Mouse (Mus musculus): Measurements from ENCODE around the gene Cwc27. TPM values are rescaled to one million over a fixed set of nuclear protein-coding genes. Genes with fewer than 3 reads are reported as not detected.

The Cwc27 gene
- polyA plus RNA-seq (2016; fragmentation: Nextera tagmentation; extraction: Ambion mirVana): 34.1 and 35.5 TPM in 2 replicates

DNA sequence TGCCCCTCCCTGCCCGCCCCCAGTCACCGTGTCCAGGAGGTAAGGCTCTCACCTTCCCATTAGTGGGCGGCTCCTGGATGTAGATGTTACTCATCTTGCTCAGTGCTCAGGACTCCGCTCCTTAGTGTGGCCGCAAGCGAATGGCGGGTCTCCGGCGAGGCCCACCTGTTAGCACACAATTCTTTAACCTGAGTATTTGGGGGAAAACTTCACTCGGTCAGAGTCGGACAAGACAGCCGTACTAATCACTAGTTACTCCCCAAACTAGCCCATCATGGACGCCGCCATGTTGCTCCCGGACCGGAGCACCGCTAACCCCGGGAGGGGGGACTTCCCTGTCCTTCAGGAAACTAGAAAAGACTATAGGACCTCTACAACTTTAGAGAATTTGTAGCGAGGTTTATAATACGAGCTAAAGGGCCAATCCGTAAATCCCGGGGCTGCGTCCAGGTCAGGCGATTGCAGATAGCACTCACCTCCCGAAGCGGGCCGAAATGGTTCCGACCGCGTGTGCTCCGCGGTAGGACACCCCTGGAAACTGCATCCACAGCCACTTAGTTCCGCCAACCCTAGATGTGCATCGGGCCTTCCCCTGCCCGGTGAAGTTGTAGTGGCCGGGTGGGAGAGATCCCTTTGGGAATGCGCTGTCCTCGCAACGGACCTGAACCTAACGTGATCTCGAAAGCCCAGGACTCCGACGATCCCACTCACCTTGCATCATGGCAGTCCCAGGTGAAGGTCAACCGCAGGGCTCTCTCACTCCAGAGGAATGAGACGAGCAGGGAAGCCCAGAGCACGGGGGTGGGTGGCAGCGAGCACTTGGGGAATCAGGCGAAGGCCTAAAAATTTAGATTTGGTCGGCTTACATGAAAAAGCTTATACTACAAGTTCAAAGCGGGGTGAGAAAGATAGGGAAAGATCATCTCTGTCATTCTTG lies at the start of gene Cwc27:
Gene Cwc27 (minus strand): TSS at position 508 of the 937 bp plus-strand sequence.
- under 1% methylated on average over 50 of the region's 50 CpGs for WGBS
- DNase-seq (ENCODE audit: low spot score): peak; percentile 85
- no peaks in the 10 kb centered on the region for H3K27me3 ChIP-seq (ENCODE audit: low read depth, poor library complexity, severe bottlenecking)
- H3K9me3 ChIP-seq (replicated peaks): no peaks in the 10 kb centered on the region
- peak within 1 kb of the TSS; percentile 76 for H3K4me3 ChIP-seq
- peaks cover 9% of the 10 kb centered on the region; the same call in 1 of the 2 replicates for H3K36me3 ChIP-seq
- peak within 1 kb of the TSS; percentile 98 for H3K27ac ChIP-seq (replicated peaks)
- peaks cover 27% of the 10 kb centered on the region for H3K4me1 ChIP-seq

DNA sequence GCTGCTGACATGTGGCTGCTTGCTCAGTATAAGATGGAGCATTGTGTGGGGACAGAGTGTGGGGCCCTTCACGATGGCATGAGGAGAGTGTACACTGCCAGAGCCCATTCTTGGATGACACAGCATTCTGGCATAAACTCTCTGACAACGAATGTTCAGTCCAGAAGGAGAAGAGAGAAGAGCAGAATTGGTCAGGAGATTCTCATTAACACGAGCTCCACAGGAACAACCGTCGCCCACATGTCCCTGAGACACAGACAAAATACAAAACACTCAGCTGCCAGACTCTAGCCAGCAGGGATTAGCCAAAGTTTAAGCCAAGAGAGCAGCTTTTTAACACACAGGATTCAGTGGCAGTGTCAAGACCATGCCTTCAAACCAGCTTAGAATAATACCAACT lies 49.8 kb upstream of the Cwc27 start:
- peaks cover 35% of the 10 kb centered on the region for H3K27me3 ChIP-seq (ENCODE audit: low read depth, poor library complexity, severe bottlenecking)
- H3K4me3 ChIP-seq: no peak overlapping the region
- H3K9me3 ChIP-seq (replicated peaks): no peaks in the 10 kb centered on the region
- peaks cover 12% of the 10 kb centered on the region for H3K4me1 ChIP-seq
- WGBS: 84% methylated on average over 5 of the region's 5 CpGs
- H3K27ac ChIP-seq (replicated peaks): no peak overlapping the region
- H3K36me3 ChIP-seq: no peaks in the 10 kb centered on the region
- DNase-seq (ENCODE audit: low spot score): no peak

DNA sequence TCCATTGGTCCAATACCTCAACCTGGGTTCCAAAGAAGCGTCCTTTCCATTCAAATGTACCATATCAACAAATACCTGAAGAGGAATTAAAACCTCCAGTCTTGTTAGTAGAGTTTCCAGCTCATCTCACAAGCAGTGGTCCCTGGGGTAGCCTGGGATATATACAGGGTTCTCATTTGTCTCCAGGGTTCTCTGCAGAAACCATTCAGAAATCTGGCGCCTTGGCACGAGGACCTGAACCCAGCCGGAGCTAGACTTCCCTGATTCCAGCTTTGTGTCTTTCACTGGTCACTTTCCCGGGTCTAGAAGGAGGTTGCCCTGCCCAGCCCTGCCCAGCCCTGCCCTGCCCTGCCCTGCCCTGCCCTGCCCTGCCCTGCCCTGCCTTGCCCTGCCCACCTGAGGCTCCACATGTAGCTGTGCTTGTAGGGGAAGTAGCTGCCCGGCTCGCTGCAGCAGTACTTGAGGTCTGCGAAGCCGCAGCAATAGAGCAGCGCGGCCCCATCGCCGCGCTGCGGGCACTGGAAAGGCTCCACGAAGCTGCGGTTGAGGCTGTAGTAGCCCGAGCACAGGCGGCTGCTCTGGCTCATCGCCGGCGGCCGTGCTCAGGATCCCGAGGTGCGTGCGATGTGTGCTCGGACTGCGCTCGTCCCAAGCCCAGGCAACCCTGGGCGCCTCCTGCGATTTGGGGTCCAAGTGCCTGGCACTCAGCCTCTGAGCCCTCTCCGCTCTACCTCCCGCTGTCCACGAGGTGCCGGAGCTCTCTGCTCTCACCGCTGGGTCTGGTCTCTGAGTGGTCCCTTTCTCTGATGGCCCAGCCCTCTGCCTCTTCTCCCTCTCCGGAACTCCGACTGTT lies 46.4 kb upstream of the Cwc27 start, which contains the start of gene Shisal2b:
Gene Shisal2b (minus strand): TSS at position 767 of the 853 bp plus-strand sequence.
- Histone ChIP-seq H3K27ac (replicated peaks) (peak within 1 kb of the TSS; percentile 79), H3K27me3 (ENCODE audit: low read depth, poor library complexity, severe bottlenecking) (peaks cover 37% of the 10 kb centered on the region), H3K4me1 (peaks cover 12% of the 10 kb centered on the region), H3K4me3 (peak within 1 kb of the TSS; percentile 64), H3K36me3 (no peaks in the 10 kb centered on the region), H3K9me3 (replicated peaks) (no peaks in the 10 kb centered on the region)
- DNase-seq (ENCODE audit: low spot score): peak; percentile 60
- 5% methylated on average over 38 of the region's 38 CpGs for WGBS

DNA sequence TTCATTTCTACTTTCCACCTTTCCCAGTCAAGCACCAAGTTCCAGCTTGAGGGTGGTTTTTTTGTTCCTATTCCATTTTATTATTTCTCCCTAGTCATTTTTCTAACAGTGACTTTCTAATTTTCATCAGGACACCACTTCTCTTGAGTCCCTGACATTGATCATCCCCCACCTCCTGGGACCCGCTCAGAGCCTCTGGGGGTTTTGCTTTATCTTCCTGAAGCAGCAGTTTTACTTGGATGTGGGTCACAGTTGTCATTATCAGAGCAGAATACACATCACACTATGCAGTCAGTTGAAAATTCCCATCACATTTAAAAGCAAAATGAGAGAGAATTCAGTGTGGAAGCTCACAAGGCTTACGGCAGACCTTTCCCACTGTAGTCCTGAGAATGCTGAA lies 36.7 kb upstream of the Cwc27 start:
- no peaks in the 10 kb centered on the region for H3K9me3 ChIP-seq (replicated peaks)
- no peaks in the 10 kb centered on the region for H3K4me1 ChIP-seq
- H3K27me3 ChIP-seq (ENCODE audit: low read depth, poor library complexity, severe bottlenecking): no peaks in the 10 kb centered on the region
- H3K27ac ChIP-seq (replicated peaks): no peak overlapping the region
- no peaks in the 10 kb centered on the region for H3K36me3 ChIP-seq
- 84% methylated on average over 2 of the region's 2 CpGs for WGBS
- no peak overlapping the region for H3K4me3 ChIP-seq
- no peak for DNase-seq (ENCODE audit: low spot score)

DNA sequence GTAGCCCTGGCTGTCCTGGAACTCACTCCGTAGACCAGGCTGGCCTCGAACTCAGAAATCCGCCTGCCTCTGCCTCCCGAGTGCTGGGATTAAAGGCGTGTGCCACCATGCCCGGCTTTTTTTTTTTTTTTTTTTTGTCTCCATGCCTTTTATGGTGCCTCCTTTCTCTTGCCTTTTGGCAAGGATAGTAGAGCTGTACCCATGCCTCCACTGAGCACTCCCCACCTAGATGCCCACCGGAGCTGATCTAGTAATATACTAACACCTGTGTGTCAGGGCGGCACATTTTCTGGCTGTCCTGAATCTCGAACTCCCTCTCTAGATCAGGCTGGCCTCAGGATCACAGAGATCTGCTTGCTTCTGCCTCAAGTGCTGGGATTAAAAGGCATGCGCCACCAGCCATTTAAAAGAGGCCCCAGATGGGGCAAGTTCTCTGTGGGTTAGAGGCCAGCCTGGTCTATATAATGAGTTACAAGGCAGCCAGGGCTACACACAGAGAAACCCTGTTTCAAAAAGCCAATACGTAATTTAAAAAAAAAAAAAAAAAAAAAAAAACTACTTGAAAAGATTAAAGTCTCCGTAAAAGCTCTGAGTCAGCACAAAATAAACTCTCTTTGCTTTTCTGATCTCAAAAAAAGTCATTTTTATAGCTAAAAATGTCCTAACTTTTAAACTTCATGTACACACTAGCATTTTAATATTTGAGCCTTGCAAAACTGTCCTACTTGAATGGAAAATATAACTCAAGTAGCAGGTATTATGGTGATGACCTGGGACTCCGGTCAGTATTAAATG lies 26.6 kb upstream of the Cwc27 start:
- Histone ChIP-seq H3K4me3 (no peak overlapping the region), H3K9me3 (replicated peaks) (no peaks in the 10 kb centered on the region), H3K36me3 (peaks cover 5% of the 10 kb centered on the region), H3K27me3 (ENCODE audit: low read depth, poor library complexity, severe bottlenecking) (no peaks in the 10 kb centered on the region), H3K27ac (replicated peaks) (no peak overlapping the region), H3K4me1 (no peaks in the 10 kb centered on the region)
- WGBS: 94% methylated on average over 9 of the region's 13 CpGs
- no peak for DNase-seq (ENCODE audit: low spot score)

DNA sequence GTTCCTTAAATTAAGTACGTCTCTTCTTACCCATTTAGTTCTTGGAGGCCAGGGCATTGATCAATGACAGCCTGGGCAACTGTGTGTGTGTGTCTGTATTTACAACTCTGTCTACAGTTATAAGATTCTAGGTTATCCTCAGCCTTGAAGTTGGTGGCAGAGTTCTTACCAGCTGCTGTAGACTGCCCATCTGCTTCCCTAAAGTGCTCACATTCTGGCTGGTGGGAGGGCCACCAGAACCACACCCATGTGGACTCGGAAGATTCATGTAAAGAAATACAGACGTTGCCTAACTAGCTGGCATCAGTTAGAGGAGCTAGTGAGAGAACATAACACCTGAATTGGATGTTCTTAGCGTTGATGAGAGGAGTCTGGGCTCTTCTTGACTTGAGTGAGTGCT lies 25.0 kb upstream of the Cwc27 start:
- 80% methylated on average over 4 of the region's 4 CpGs for WGBS
- Histone ChIP-seq H3K9me3 (replicated peaks) (no peaks in the 10 kb centered on the region), H3K27me3 (ENCODE audit: low read depth, poor library complexity, severe bottlenecking) (no peaks in the 10 kb centered on the region), H3K36me3 (peaks cover 20% of the 10 kb centered on the region), H3K4me3 (no peak overlapping the region), H3K27ac (replicated peaks) (no peak overlapping the region), H3K4me1 (no peaks in the 10 kb centered on the region)
- DNase-seq (ENCODE audit: low spot score): no peak

DNA sequence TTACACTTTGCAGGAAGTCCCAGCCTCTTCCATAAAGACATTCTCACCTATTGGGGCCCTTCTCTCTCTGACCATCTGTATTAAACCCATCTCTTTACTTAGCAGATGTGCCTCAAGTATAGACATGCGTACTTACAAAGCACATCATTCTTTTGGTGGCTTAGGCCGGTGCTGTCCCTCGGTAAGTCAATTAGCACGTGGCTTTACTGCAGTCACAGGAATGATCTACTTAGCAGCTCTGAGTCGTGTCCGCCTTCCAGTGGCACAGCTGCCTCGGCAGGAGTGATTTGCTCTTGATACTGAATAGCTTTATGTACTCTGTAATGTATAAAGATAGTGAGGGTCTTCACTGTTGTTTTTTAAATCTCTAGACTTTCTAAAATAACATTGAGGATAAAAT lies 20.7 kb upstream of the Cwc27 start:
- DNase-seq (ENCODE audit: low spot score): no peak
- Histone ChIP-seq H3K36me3 (peaks cover 55% of the 10 kb centered on the region), H3K27me3 (ENCODE audit: low read depth, poor library complexity, severe bottlenecking) (no peaks in the 10 kb centered on the region), H3K9me3 (replicated peaks) (no peaks in the 10 kb centered on the region), H3K4me3 (no peak overlapping the region), H3K4me1 (no peaks in the 10 kb centered on the region), H3K27ac (replicated peaks) (no peak overlapping the region)
- 77% methylated on average over 7 of the region's 7 CpGs for WGBS

DNA sequence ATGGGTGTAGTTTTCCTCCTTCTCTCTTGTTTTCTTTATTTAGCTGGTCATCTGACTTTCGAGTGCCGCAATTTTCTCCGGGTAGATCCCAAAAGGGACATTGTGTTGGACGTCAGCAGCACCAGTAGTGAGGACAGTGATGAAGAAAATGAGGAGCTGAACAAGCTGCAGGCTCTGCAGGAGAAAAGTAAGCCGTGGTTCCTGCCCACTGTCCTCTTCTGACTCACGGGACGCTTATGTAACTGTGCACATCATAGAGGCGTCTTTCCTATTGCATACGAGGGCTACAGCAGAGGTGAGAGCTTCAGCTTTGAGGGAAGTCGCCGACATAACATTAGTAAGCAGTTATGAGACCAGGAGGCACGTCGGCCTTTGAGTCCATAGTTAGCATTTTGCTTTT lies 15.9 kb upstream of the Cwc27 start:
- peaks cover 88% of the 10 kb centered on the region for H3K36me3 ChIP-seq
- H3K27me3 ChIP-seq (ENCODE audit: low read depth, poor library complexity, severe bottlenecking): no peaks in the 10 kb centered on the region
- H3K4me1 ChIP-seq: no peaks in the 10 kb centered on the region
- H3K27ac ChIP-seq (replicated peaks): no peak overlapping the region
- WGBS: 94% methylated on average over 13 of the region's 13 CpGs
- peaks cover 5% of the 10 kb centered on the region; the same call in 1 of the 2 replicates for H3K9me3 ChIP-seq (replicated peaks)
- H3K4me3 ChIP-seq: no peak overlapping the region
- no peak for DNase-seq (ENCODE audit: low spot score)

GRCm38 (mm10) chr13:104825470-104825869 lies 8.5 kb upstream of the Cwc27 start:
- peaks cover 13% of the 10 kb centered on the region; the same call in 1 of the 2 replicates for H3K9me3 ChIP-seq (replicated peaks)
- H3K4me1 ChIP-seq: peaks cover 10% of the 10 kb centered on the region
- DNase-seq (ENCODE audit: low spot score): no peak
- H3K27ac ChIP-seq (replicated peaks): no peak overlapping the region
- 86% methylated on average over 2 of the region's 2 CpGs for WGBS
- H3K4me3 ChIP-seq: no peak overlapping the region
- H3K36me3 ChIP-seq: peaks cover 62% of the 10 kb centered on the region
- H3K27me3 ChIP-seq (ENCODE audit: low read depth, poor library complexity, severe bottlenecking): no peaks in the 10 kb centered on the region

DNA sequence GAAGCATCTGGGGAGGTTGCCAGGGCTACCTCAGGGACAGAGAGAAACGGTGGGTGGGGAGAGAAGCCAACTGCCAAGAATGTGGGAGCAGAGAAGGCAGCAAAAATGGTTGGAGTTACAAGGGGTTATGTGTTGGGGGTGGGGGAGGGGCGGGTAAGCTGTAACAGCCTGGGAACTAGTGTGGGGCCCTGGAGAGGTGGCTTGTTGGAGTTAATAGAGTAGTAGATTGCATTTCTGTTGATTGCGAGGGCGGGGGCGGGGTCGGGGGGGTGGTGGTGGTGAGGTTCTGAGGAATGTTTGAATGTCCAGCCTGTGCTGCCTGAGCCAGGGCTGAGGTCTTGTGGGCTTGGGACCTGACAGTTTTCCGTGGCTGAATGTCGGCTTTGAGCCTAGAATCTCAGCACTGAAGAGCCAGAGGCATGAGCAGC lies 5.5 kb upstream of the Cwc27 start:
- Histone ChIP-seq H3K27me3 (ENCODE audit: low read depth, poor library complexity, severe bottlenecking) (no peaks in the 10 kb centered on the region), H3K4me1 (peaks cover 24% of the 10 kb centered on the region), H3K36me3 (peaks cover 35% of the 10 kb centered on the region), H3K27ac (replicated peaks) (peak overlapping the region; percentile 46; the same call in 1 of the 2 replicates), H3K4me3 (no peak overlapping the region), H3K9me3 (replicated peaks) (peaks cover 5% of the 10 kb centered on the region; the same call in 1 of the 2 replicates)
- DNase-seq (ENCODE audit: low spot score): peak; percentile 23
- 38% methylated on average over 8 of the region's 8 CpGs for WGBS

GRCm38 (mm10) chr13:104821908-104822307 lies 5.0 kb upstream of the Cwc27 start:
- Histone ChIP-seq H3K27ac (replicated peaks) (no peak overlapping the region), H3K9me3 (replicated peaks) (peaks cover under 1% of the 10 kb centered on the region; the same call in 1 of the 2 replicates), H3K4me3 (no peak overlapping the region), H3K27me3 (ENCODE audit: low read depth, poor library complexity, severe bottlenecking) (no peaks in the 10 kb centered on the region), H3K4me1 (peaks cover 26% of the 10 kb centered on the region), H3K36me3 (peaks cover 30% of the 10 kb centered on the region)
- DNase-seq (ENCODE audit: low spot score): no peak
- WGBS: 91% methylated on average over 1 of the region's 1 CpGs

GRCm38 (mm10) chr13:104821192-104821591 lies 4.2 kb upstream of the Cwc27 start:
- DNase-seq (ENCODE audit: low spot score): no peak
- H3K36me3 ChIP-seq: peaks cover 27% of the 10 kb centered on the region

More at GRCm38 (mm10) chr13:104821192-104821591, 4.2 kb upstream of the Cwc27 start:
- peaks cover 27% of the 10 kb centered on the region for H3K4me1 ChIP-seq
- H3K27ac ChIP-seq (replicated peaks): no peak overlapping the region
- H3K4me3 ChIP-seq: no peak overlapping the region
- no peaks in the 10 kb centered on the region for H3K27me3 ChIP-seq (ENCODE audit: low read depth, poor library complexity, severe bottlenecking)
- H3K9me3 ChIP-seq (replicated peaks): no peaks in the 10 kb centered on the region
